Mouse (Mus musculus) stomach, embryonic 16.5 days (tissue): ENCODE results near the gene Adora3. TPM values are rescaled to one million over a fixed set of nuclear protein-coding genes. Genes with fewer than 3 reads are reported as not detected.

Experiments used
- polyA plus RNA-seq: library from polyadenylated mRNA; unstranded; fragments of >200 nt; fragmentation: Nextera tagmentation; extraction: Ambion mirVana; gene quantifications from 2 replicates; pipeline ENCODE4 v1.2.1, GENCODE M21; 2015

The Adora3 gene
- polyA plus RNA-seq, 1 experiment from 2014 or later, result 1.0 TPM

Other genes with a start within 250 kb of the Adora3 start
- 29.1 and 33.0 TPM in 2 replicates for gene Ddx20, start 183.3 kb upstream of the Adora3 start, polyA plus RNA-seq
- gene Inka2, start 166.3 kb upstream of the Adora3 start, polyA plus RNA-seq, result 3.1 and 4.9 TPM in 2 replicates
- gene Rap1a, start 69.5 kb upstream of the Adora3 start, polyA plus RNA-seq, result 127 and 148 TPM in 2 replicates
- gene Tmigd3, start within 50 bp of the Adora3 start, polyA plus RNA-seq, result 0.44 TPM in 1 of 2 replicates, not detected in the other
- 1.6 and 2.6 TPM in 2 replicates for gene I830077J02Rik, start 61.8 kb downstream of the Adora3 start, polyA plus RNA-seq
- gene Wdr77, start 88.5 kb downstream of the Adora3 start, polyA plus RNA-seq, result 110 and 120 TPM in 2 replicates
- 473 and 524 TPM in 2 replicates for gene Atp5f1, start 89.2 kb downstream of the Adora3 start, polyA plus RNA-seq
- gene Ovgp1, start 102.9 kb downstream of the Adora3 start, polyA plus RNA-seq, result 0.90 and 1.6 TPM in 2 replicates
- 0.35 TPM in 1 of 2 replicates, not detected in the other for gene Pifo, start 143.8 kb downstream of the Adora3 start, polyA plus RNA-seq
- not detected in 2 replicates for gene Chil5, start 162.0 kb downstream of the Adora3 start, polyA plus RNA-seq
- gene Chia1, start 242.4 kb downstream of the Adora3 start, polyA plus RNA-seq, result 0.08 and 0.26 TPM in 2 replicates